Mouse (Mus musculus) testis, adult 2 months (tissue): ENCODE results near the gene Gpx3.

Experiments used
- CTCF ChIP-seq: fragments of 200-500 bp; IDR thresholded peaks from 2 replicates; pipeline ENCODE4 v1.5.1; 2012; ENCODE audit warnings: low read depth, mild to moderate bottlenecking, inconsistent platforms, low read length, moderate library complexity; ENCODE audit not compliant: control insufficient read depth, insufficient read depth, insufficient replicate concordance
- POLR2A ChIP-seq: fragments of 200-500 bp; IDR thresholded peaks from 2 replicates; pipeline ENCODE4 v1.6.1; 2012; ENCODE audit warnings: low read depth, mild to moderate bottlenecking, inconsistent platforms, low read length, moderate library complexity; ENCODE audit not compliant: control insufficient read depth

DNA sequence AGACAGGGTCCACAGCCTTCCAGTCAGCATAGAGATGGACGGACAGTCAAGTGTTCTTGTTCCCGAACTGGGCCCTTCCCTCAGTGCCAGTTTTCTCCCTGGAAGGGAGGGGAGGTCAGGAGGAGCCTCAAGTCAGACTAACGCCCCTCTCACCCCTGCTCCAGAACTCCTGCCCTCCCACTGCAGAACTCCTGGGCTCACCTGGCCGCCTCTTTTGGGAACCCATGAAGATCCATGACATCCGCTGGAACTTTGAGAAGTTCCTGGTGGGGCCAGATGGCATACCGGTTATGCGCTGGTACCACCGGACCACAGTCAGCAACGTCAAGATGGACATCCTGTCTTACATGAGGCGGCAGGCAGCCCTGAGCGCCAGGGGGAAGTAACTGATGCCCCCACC is 7.0 kb downstream of the Gpx3 start:
- no peak for TF ChIP-seq CTCF
- TF ChIP-seq POLR2A = no peak
